Mouse (Mus musculus): ENCODE data around the gene Sorbs2.
"Not testable (repeated sequence)": the region's sequence is repeated elsewhere in the genome, so short reads cannot be mapped to it uniquely, and the experiment has no call there.

Sorbs2 gene

GRCm38 (mm10) chr8:45855118-45855517 is 347.5 kb downstream of the Sorbs2 start:
- no peak for DNase-seq

GRCm38 (mm10) chr8:45857734-45858133 is 350.1 kb downstream of the Sorbs2 start:
- DNase-seq, result no peak

- DNase-seq, result no peak
Measured at GRCm38 (mm10) chr8:45858391-45858790, 350.8 kb downstream of the Sorbs2 start.

- not testable (repeated sequence) for DNase-seq
Measured at GRCm38 (mm10) chr8:45871587-45871986, 364.0 kb downstream of the Sorbs2 start.

GRCm38 (mm10) chr8:45872077-45872476 is 364.5 kb downstream of the Sorbs2 start:
- DNase-seq, result no peak

GRCm38 (mm10) chr8:45874945-45875626 is 367.5 kb downstream of the Sorbs2 start:
- peak; percentile 8 for DNase-seq

GRCm38 (mm10) chr8:45876397-45876796 is 368.8 kb downstream of the Sorbs2 start:
- no peak for DNase-seq

All from cerebellum, adult 11-12 months (tissue).